Mouse (Mus musculus): ENCODE results near the gene Aatk.
A peak's percentile ranks its signal among the peaks of the same experiment; 100 is the strongest.

Gene Aatk

DNA sequence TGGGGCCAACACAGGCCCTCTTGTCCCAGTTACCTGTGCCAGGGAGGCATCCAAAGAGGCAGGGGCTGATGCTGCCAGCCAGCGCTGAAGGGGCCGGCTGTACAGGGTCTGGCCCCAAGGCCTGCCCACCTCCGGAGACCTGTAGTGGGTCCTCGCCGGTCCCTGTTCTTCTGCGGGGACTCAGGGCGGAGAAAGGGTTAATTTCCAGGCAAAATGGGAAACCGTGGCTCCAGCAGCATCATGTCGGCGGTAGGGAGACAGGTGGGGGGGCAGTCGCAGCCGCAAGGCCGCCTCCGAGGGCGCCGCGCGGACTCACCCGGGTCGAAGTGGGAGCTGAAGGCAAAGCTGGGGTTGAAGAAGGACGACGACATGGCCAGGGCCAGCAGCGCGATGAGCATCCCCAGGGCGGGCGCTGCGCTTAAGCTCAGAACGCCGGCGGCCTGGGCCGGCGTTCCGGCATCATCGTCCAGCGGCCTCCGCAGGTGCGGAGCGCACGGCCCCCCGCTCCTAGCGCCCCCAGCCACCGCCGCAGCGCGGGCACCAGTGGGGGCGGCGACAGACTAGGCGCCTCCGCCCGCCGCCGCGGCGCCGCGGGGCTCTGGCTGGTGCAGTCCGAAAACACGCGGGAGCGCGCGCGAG, at the start of gene Aatk:
TSS of gene Aatk (minus strand) at position 615 of the 639 bp plus-strand sequence.
- DNase-seq (ENCODE audit: low spot score) = peak; percentile 51

DNA sequence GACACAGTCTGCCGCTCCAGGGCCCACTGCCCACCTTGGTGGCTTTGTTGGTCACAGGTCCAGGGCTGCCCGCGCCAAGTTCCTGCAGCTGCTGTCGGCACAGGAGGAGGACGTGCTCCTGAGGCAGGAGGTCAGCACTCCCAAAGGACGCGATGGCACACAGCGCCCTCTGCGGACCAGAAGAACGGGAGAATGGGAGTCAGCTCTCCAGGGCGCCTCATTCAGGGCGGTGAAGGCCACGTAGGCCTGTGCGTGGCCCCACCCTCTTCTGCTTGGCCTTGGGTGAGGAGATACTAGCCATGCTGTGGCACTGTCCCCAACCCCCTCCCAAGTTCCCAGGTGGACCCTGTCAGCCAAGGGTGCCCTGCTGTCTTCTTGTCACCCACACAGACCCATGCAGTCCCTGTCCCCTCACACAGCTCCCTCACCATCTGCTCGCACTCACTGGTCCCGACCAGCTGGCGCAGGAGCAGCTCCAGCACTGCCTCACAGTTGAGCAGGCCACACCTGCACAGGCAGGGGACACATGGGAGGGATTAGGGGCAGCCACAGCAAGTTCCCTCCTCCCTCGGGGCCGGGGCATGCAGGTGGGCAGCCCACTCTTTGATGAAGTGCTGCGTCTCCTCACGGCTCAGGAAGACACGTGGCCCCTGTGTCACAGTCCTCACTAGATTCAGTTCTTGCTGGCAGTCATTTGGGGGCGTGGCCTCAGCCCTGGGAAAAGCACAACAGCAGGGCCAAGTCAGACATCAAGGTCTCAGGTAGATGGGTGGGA, 46.0 kb upstream of the Aatk start:
- DNase-seq (ENCODE audit: low spot score) = no peak

DNA sequence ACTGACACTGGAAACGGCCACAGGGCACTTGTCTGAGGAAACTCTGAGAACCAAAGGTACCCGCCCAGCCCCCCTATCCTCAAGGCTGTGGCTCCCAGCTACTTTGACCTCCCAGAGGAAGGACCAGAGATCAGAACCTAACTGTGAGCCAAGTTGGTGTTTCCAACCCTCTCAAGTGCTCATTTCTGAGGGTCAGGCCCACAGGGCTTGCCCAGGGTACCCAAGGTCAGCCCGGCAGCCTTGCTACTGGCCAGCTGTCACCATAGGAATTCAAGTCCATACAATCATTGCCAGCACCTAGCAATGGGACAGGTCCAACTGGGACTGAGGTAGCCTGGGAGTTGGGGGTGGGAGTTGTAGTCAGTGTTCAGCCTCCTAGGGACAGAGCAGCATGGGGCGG, 43.7 kb upstream of the Aatk start:
- no peak for DNase-seq (ENCODE audit: low spot score)

DNA sequence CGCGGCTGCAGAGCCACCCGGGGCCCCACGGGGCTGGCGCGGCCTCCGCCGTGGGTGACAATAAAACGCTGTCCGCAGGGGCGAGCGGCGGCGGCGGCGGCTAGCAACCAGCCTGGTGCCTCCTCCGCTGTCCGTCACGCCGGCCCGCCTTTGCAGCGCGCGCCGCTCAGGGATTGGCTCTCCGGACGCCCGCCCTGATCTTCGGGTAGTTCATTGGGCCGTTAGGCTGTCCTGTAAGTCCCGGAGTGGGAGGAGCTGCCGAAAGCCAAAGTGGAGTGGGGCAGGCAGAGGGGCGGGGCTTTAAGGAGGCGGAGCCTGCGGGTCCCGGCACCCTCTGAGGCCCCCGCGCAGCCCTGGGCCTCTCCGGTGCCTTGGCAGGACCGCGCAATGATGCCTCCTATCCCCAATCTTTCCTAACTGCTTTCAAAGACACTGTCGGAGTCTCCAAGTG, 39.8 kb upstream of the Aatk start, which contains the start of gene Cep131:
TSS of gene Cep131 (minus strand) at position 126 of the 451 bp plus-strand sequence.
- peak; percentile 99 for DNase-seq (ENCODE audit: low spot score)

GRCm38 (mm10) chr11:120085891-120086627, 39.1 kb upstream of the Aatk start:
- DNase-seq (ENCODE audit: low spot score) = peak; percentile 45

GRCm38 (mm10) chr11:120080282-120080681, 33.3 kb upstream of the Aatk start:
- no peak for DNase-seq (ENCODE audit: low spot score)

DNA sequence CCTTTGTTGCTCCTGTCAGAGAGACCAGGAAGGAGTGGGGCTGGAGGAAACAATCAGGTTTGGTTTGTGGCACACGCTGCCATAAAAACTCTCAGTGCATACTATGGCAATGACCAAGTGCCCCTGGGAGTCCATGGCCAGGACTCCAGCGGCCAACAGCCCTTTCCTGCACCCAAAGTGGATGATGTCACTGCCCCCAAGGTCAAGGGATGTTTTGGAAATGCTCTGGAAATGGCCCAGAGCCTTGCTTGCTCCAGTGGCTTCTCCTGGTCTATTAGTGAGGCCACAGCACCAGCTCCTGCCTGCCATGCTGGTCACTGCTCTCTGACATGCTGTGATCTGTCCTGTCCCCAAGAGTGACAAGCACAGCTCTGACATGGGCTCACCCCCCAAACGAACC, 29.2 kb upstream of the Aatk start:
- DNase-seq (ENCODE audit: low spot score) = no peak

- DNase-seq (ENCODE audit: low spot score) = no peak
Measured at GRCm38 (mm10) chr11:120072986-120073647, 26.1 kb upstream of the Aatk start.

GRCm38 (mm10) chr11:120071731-120072320, 24.9 kb upstream of the Aatk start:
- DNase-seq (ENCODE audit: low spot score) = no peak

DNA sequence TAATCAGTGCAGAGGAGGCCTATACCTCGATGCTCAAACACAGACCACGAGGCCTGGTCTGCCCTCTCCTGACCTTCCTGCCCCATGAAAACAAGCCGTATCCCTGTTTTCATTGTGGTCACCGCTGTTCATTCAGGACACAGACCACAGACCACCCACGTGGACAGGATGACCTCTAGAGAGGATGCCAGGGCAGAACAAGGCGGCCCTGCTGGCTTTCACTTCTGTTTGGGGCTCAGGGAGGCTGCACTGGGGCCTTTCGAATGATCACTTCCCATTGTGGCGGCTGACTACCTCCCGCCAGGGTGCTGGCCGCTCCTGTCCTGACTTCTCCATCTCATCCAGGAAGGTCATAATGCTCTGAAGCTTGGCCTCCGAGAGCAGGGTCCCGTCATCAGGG, 24.1 kb upstream of the Aatk start:
- DNase-seq (ENCODE audit: low spot score) = peak; percentile 76

- no peak for DNase-seq (ENCODE audit: low spot score)
Measured at GRCm38 (mm10) chr11:120070286-120070930, 23.4 kb upstream of the Aatk start.

- DNase-seq (ENCODE audit: low spot score) = peak; percentile 65
Measured at GRCm38 (mm10) chr11:120069261-120069660, 22.3 kb upstream of the Aatk start.

DNA sequence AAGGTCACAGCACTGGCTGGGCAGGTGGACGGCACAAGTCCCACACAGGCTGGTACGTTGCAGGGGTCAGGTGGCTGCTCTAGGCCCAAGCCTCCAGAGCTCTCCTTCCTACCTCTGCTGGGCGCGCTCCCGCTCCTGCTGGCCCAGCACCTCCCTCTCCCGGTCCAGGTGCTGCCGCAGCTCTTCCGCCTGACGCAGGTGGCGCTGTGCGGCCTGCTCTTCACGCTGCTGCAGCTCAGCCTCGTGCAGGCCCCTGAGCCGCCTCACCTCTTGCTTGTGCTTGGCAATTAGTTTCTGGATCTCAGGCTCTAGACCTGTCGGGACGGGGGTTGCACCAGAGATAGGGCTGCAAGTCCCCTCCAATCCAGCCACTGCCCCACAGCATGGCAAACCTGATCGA, 20.9 kb upstream of the Aatk start:
- DNase-seq (ENCODE audit: low spot score) = peak; percentile 53

DNA sequence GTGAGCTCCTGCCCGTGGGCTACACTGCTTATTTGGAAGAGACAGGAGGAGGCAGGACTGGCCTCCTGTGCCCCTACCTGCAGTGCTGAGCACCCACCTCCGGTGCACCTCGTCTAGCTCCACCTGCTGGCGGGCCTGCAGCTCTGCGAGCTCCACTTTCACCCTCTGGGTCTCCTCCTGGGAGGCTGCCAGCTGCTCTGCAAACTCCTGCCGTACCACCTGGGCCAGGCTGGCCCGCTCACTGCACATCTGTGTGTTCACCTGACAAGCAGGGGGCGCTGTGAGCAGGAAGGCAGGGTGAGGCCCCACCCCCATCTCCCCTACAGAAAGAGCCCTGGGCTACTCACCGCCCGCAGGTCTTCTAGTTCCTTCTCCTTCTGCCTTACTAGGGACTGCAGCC, 18.3 kb upstream of the Aatk start:
- peak; percentile 46 for DNase-seq (ENCODE audit: low spot score)

GRCm38 (mm10) chr11:120064668-120065040, 17.7 kb upstream of the Aatk start:
- no peak for DNase-seq (ENCODE audit: low spot score)

- DNase-seq (ENCODE audit: low spot score) = no peak
Measured at GRCm38 (mm10) chr11:120064006-120064667, 17.2 kb upstream of the Aatk start.

DNA sequence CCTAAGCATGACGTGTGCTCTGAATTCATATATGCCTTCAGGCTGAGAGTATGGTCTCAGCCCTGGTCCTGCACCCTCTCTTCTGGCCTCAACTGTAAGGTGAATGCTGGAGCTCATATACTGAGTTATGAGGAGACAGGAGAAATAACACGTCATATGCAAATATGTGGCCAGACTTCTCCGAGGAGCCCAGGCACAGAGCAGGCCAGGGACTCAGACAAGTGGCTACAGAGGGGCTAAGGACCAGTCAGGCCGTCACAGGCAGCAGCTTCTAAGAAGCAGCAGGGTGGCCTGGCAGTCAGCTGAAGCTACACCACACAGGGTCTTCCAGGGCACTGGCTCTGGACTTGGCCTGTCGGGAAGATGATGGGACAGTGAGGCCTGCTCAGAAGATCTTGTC, 16.4 kb upstream of the Aatk start:
- no peak for DNase-seq (ENCODE audit: low spot score)

GRCm38 (mm10) chr11:120060634-120061033, 13.7 kb upstream of the Aatk start:
- DNase-seq (ENCODE audit: low spot score) = no peak

- no peak for DNase-seq (ENCODE audit: low spot score)
Measured at GRCm38 (mm10) chr11:120055953-120056732, 9.2 kb upstream of the Aatk start.

- DNase-seq (ENCODE audit: low spot score) = no peak
Measured at GRCm38 (mm10) chr11:120053846-120054245, 6.9 kb upstream of the Aatk start.

Measured in embryo, embryonic 10 days (tissue).